Mouse (Mus musculus) embryonic fibroblast, embryonic 13.5 days (primary cell): ENCODE measurements around the gene Hpse2. TPM values are rescaled to one million over a fixed set of nuclear protein-coding genes. Genes with fewer than 3 reads are reported as not detected.
A peak's percentile ranks its signal among the peaks of the same experiment; 100 is the strongest.

ENCODE experiments used
- H3K27ac ChIP-seq: 2 replicates; pipeline ENCODE4 v1.5.1; 2012; ENCODE audit warnings: low read length, control low read depth, inconsistent platforms; ENCODE audit not compliant: insufficient read depth
- H3K4me1 ChIP-seq: 2 replicates; pipeline ENCODE4 v1.6.1; 2011; ENCODE audit warnings: low read length; ENCODE audit not compliant: control insufficient read depth, insufficient read depth
- H3K4me3 ChIP-seq: 2 replicates; pipeline ENCODE4 v1.5.1; 2011; ENCODE audit warnings: mild to moderate bottlenecking, control low read depth, low read length; ENCODE audit not compliant: insufficient read depth
- CTCF ChIP-seq: IDR thresholded peaks from 2 replicates; pipeline ENCODE4 v1.5.1; 2011; ENCODE audit warnings: mild to moderate bottlenecking, control low read depth, low read length, moderate library complexity, borderline replicate concordance; ENCODE audit not compliant: insufficient read depth
- POLR2A ChIP-seq: IDR thresholded peaks from 2 replicates; pipeline ENCODE4 v1.6.1; 2011; ENCODE audit warnings: low read depth, mild to moderate bottlenecking, control low read depth, low read length, moderate library complexity
- polyA plus RNA-seq: library from polyadenylated mRNA; stranded (reverse); fragments of >200 nt; gene quantifications from 2 replicates; pipeline ENCODE4 v1.2.4, GENCODE M21; 2011; ENCODE audit warnings: low read depth; ENCODE audit not compliant: missing spikeins, insufficient read length

The Hpse2 gene
- polyA plus RNA-seq, 1 experiment: 1.6 TPM

DNA sequence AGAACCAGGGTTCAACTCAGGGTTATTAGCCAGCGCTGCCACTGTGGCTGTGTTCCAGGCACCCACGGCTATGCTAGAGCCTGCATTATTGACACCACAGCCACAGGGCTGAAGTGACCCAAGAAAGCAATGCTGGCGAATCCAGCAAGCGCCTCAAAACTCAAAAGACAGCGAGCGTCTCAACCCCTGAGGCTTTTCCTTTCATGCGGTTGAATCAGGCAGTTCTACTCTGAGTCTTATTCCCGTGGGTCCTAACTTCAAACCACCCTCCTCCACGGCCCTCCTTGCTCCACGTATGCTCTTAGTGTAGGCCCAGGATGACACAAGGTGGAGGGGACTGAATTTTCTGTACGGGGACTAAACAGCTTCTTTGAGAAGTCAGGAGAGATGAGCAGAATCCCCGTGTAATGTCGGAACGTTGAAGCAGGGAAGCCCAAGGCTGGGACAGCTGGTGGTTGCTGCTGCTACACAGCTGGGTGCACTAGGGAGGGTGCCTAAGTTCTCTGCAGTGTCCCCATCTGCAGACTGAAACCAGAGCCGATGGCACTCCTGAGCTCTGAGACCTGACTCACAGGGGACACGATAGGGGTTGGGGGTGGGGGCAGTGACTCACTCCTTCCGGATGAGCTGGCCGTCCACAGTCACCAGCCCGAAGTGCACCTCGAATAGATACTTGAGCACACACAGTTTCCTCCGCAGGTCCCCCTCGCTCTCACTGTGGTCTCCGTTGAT lies 617.8 kb downstream of the Hpse2 start:
- Histone ChIP-seq H3K27ac (0 out of 2 replicates have a peak overlapping the region, but pooled peaks have one; percentile 5), H3K4me3 (no peak overlapping the region)
- TF ChIP-seq CTCF (no peak), POLR2A (no peak)

GRCm38 (mm10) chr19:42769648-42770047 lies 618.5 kb downstream of the Hpse2 start:
- 0 out of 2 replicates have a peak overlapping the region, but pooled peaks have one; percentile 5 for H3K27ac ChIP-seq
- TF ChIP-seq CTCF (no peak), POLR2A (no peak)
- no peak overlapping the region for H3K4me3 ChIP-seq
- H3K4me1 ChIP-seq: peaks cover 9% of the 10 kb centered on the region

More for the DNA sequence above, 617.8 kb downstream of the Hpse2 start:
- peaks cover 9% of the 10 kb centered on the region for H3K4me1 ChIP-seq

GRCm38 (mm10) chr19:42767361-42767760 lies 620.8 kb downstream of the Hpse2 start:
- no peak for TF ChIP-seq POLR2A
- Histone ChIP-seq H3K27ac (no peak overlapping the region), H3K4me3 (no peak overlapping the region), H3K4me1 (peaks cover 11% of the 10 kb centered on the region)

GRCm38 (mm10) chr19:42764398-42764797 lies 623.8 kb downstream of the Hpse2 start:
- TF ChIP-seq POLR2A (no peak), CTCF (no peak)
- Histone ChIP-seq H3K27ac (no peak overlapping the region), H3K4me1 (peaks cover 2% of the 10 kb centered on the region; the same call in 1 of the 2 replicates), H3K4me3 (no peak overlapping the region)

DNA sequence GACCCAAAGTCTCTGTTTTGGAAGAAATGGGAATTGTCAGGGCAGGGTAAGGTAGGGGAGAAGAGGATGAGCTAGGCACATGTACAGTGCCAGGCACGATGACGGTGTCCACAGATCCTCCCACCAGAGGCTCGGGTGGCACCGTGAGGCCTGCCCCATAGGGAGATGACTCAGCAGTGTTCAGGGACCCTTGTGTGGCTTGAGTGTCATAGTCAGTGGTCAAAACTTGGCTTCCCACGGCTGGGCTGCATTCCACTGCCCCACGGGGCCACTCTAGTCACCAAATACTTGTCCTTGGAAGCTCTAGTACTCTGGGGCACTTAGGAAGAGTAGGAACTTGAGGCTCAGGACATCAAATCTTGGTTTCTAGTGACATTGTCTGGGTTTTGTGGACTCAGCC lies 631.5 kb downstream of the Hpse2 start:
- TF ChIP-seq CTCF (no peak), POLR2A (no peak)
- Histone ChIP-seq H3K27ac (no peak overlapping the region), H3K4me3 (no peak overlapping the region), H3K4me1 (peaks cover under 1% of the 10 kb centered on the region; the same call in 1 of the 2 replicates)

- no peak overlapping the region for H3K27ac ChIP-seq
- TF ChIP-seq CTCF: no peak
- TF ChIP-seq POLR2A: no peak
- H3K4me1 ChIP-seq: peaks cover 2% of the 10 kb centered on the region; the same call in 1 of the 2 replicates
- H3K4me3 ChIP-seq: no peak overlapping the region
Measured at GRCm38 (mm10) chr19:42755148-42755870, 632.8 kb downstream of the Hpse2 start.

- peaks cover 2% of the 10 kb centered on the region; the same call in 1 of the 2 replicates for H3K4me1 ChIP-seq
- H3K4me3 ChIP-seq: no peak overlapping the region
- peak overlapping the region; percentile 81 for H3K27ac ChIP-seq
- no peak for TF ChIP-seq CTCF
- no peak for TF ChIP-seq POLR2A
Measured at GRCm38 (mm10) chr19:42753141-42753917, 634.8 kb downstream of the Hpse2 start.

DNA sequence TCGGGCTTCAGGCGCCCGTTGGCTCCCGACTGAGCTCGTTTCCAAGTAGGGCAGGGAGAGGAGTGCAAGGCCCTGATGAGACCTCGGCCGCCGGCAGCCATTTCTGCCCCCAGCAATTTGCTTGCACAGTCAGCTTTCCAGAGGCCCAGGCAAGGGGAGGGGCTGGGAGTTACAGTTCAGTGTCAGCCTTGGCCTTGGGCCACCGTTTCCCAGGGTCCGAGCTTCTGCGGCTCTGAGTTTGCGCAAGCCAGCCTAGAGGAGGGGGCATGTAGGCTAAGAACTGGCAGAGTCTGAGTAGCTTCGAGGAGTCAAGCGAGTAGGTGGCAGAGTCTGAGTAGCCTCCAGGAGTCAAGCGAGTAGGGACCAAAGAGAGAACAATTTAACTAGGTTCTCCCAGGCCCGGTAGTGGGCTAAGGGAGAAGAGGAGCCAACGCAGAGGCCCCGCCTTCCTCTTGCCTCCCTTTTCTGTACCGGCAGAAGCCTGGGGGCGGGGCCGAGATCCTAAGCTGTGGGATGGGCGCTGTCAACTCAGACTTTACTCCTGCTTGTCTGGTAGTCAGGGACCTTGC lies 635.7 kb downstream of the Hpse2 start, which contains the start of gene Pyroxd2:
Pyroxd2 (minus strand) TSS at position 413 of the 569 bp plus-strand sequence.
- Histone ChIP-seq H3K4me3 (peak within 1 kb of the TSS; percentile 20), H3K27ac (peak within 1 kb of the TSS; percentile 81), H3K4me1 (peaks cover 2% of the 10 kb centered on the region; the same call in 1 of the 2 replicates)
- TF ChIP-seq POLR2A (peak; percentile 75), CTCF (no peak)

GRCm38 (mm10) chr19:42750196-42750595 lies 638.0 kb downstream of the Hpse2 start:
- TF ChIP-seq CTCF (no peak), POLR2A (no peak)
- Histone ChIP-seq H3K4me3 (no peak overlapping the region), H3K27ac (no peak overlapping the region)

GRCm38 (mm10) chr19:42746702-42747101 lies 641.5 kb downstream of the Hpse2 start:
- Histone ChIP-seq H3K27ac (no peak overlapping the region), H3K4me3 (no peak overlapping the region), H3K4me1 (peaks cover 7% of the 10 kb centered on the region; the same call in 1 of the 2 replicates)
- TF ChIP-seq CTCF: no peak
- no peak for TF ChIP-seq POLR2A

More at GRCm38 (mm10) chr19:42750196-42750595, 638.0 kb downstream of the Hpse2 start:
- peaks cover 2% of the 10 kb centered on the region; the same call in 1 of the 2 replicates for H3K4me1 ChIP-seq
